Mouse (Mus musculus): ENCODE measurements around the gene Wipf2. TPM values are rescaled to one million over a fixed set of nuclear protein-coding genes. Genes with fewer than 3 reads are reported as not detected.
"Not testable (repeated sequence)": the region's sequence is repeated elsewhere in the genome, so short reads cannot be mapped to it uniquely, and the experiment has no call there.

Wipf2 gene
- total RNA-seq, 2 experiments from 2014 or later: 4.9 to 25.9 TPM

DNA sequence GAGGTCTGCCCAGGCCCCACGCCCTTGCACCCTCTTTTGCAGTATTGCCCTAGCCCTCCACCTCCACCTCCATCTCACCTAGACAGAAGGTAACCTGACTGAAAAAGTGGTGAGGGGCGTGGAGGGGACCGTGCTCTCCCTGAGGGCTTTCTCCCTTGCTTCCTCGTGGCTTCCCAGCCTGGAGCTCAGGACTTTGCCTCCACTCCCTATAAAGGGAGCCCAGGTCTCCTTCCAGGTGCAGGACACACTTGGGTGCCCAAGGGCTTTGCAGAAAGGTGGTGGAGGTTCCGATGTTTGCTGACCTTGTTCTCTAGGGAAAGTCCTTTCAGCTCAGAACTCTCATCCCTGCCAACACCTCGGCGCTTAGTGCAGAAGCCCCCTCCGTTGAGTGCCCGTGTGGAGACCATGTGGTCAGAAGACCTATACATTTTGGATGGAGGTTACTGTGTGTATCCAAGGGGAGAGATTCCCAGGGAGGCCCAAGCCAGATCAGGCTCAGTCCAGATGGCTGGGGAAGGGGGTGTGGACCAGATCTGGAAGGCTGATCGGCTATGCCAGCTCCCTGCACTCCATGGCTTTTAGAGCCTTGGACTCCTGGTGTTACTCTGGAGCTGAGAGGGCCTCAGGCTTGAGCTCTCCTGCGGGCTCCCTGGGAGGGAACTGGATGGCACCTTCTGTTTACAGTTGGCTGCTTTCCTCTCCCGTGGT is 64.9 kb downstream of the Wipf2 start:
- no peak for ATAC-seq (ENCODE audit: poor library complexity, severe bottlenecking)

DNA sequence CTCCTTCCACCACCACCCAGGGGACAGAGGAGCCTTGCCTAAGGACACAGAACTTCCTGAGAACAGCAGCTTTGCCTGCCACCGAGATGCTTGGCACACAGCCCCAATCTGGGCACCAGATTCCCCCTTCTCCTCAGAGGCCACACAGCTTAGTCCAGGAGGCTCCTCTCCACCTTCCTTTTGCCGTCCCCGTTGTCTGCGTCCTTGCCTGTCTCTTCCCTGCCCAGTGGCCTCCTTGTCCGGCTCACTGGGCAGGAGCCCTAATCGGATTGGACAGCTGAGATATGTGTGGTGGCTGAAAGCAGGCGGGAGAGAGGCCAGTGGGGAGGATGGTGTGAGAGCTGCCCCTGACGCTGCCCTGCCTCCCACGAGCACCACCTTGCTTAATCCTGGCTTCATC is 66.1 kb downstream of the Wipf2 start:
- no peak for ATAC-seq (ENCODE audit: poor library complexity, severe bottlenecking)

DNA sequence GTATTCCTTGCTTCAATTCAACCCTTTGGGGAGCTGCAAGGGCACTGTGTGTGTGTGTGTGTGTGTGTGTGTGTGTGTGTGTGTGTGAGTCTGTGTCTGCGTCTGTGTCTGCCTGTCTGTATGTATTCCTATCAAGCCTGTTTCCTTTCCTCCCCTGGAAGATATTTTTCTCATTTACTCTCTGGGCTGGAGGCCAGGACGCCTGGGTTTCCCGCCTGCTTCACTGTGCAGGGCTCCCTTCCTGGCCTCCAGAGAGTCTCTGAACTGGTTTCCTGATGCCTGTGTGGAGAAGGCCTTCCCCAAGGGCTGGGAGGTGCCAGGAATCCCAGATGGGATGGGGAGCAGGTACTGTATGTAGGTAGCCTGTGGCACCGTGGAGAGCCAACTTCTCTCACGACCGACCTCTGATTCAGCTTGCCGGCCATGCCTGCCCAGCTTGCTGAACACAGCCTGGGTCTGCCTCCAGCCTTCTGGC is 66.7 kb downstream of the Wipf2 start:
- ATAC-seq (ENCODE audit: poor library complexity, severe bottlenecking): no peak

DNA sequence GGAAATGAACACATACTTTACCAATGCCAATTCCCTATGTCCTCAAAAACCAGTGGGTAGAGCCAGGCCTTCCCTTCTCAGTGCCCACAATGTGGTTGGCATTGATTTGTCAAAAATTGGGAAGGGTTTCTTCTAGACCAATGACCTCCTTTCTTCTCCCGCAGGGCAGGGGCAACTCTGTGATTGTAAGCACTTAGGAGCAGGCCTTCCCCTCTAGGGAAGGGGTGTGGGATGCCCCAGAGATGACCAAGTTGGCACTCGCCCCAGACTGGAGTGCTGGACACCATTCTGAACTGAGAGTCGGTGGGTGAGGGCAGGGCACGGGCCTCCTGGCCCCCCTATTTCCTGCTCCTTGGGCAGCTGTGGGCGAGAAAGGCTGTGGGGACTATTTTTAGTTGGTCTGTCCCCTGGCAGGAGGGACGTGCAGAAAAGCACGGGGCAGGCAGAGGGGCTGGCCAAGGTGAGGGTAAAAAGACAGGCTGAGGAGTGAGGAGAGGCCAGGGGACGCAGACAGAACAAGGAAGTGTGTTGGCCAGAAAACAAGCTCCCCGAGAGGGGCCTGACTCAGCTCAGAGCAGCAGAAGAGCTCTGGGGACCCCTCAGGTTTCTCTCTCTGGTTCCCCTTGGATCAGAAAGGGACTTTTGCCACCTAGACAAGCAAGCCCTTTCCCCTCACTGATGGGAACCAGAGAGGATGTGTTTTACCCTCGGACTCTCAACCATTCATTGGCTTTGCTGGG is 67.5 kb downstream of the Wipf2 start:
- ATAC-seq (ENCODE audit: poor library complexity, severe bottlenecking): no peak

DNA sequence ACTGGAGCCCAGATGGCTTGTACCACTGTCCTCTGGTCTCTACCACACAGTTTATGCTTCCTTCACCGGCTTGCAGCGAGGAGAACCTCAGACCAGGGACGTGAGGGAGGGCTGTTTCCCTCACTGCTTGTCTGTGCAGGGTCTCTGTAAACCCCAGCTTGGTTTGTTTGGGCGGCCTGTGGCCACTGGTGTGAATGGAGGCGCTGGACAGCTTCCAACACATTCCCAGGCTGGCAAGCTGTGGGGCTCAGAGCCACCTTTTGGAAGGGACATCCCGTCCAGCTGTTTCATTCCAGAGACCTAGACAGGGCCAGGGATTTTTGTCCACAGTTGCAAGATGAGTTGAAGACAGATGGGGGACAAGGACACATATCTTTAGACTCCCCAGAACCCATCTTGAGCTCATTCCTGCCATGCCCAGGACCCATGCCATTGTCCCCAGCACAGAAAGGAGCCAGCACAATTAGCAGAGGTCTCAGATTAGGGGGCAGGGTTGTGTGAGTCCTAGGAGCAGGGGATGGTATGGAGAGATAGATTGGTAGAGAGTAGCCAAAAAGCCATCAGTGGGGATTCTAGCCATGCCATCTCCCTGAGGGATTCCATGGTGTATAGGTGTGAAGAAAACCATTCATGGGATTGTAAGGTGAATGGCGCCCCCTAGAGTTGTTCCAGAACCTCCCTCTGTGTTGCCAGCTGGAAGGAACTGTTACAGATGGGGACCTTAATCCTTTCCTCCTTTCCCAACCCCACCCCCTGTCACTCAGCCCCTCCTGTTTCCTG is 68.3 kb downstream of the Wipf2 start:
- no peak for ATAC-seq (ENCODE audit: poor library complexity, severe bottlenecking)

DNA sequence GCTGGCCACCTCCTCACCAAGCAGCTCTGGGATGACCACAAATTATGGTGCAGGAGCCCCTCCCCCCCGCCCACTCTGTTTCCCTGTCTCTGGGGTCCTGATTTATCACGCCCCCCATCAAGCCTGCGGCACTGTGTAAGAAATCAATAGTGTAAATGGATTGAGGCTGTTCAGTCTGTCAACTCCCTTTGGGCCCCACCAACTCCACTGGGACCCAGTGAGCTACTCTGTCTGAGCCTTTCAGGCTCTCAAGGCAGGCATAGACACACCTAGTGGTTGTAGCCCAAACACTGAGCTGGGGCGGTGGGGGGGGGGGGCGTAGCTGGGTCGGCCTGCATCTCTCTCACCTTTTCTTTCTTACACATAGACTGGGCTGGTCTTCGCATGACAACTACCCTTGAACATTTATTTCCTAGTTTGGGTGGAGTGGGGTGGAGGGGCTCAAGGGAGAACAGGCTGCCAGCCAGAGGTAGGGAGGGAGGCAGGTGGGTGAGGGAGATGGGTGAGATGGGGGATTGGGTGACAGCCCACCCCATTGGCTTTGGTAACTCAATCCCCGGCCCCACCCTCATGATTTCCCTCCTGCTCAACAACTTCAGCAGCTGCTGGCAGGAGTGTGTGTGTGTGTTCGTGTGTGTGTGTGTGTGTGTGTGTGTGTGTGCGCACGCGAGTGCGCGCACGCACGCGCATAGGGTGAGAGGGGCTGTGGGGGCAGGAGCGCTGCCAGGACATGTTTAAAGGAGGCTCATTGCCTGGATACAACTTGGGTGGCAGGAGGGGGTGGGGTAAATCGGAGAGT is 69.1 kb downstream of the Wipf2 start:
- no peak for ATAC-seq (ENCODE audit: poor library complexity, severe bottlenecking)

DNA sequence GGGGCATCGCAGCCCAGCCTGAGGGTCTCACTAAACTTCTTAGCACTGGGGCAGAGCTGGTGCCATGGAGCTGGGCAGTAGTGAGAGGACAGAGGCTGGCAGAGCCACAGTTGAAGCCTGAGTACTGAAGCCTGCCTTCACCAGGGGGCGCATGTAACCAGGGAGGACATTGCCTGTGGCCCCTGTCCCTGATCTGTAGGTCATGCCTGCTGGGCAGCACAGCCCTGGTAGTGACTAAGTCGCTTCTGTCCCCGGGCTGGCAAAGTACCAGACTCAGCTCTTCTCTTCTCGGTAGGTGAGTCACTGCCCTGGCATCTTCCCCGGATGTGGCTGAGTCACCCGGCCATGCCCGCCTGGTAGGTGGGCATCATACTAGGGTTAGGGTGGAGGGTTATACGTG is 69.7 kb downstream of the Wipf2 start:
- peak; percentile 65 for ATAC-seq (ENCODE audit: poor library complexity, severe bottlenecking)

DNA sequence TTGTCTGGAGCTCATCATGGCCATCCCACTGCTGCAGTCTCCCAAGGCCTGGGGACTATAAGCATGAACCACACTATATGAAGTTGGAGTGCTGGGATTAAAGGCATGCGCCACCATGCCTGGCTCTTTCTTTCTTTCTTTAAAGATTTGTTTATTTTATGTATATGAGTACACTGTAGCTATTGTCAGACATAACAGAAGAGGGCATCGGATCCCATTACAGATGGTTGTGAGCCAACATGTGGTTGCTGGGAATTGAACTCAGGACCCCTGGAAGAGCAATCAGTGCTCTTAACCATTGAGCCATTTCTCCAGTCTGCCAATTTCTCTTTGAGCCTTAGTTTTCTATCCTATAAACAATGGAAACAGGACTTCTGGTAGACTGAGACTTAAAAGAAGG is 70.4 kb downstream of the Wipf2 start:
- not testable (repeated sequence) for ATAC-seq (ENCODE audit: poor library complexity, severe bottlenecking)

DNA sequence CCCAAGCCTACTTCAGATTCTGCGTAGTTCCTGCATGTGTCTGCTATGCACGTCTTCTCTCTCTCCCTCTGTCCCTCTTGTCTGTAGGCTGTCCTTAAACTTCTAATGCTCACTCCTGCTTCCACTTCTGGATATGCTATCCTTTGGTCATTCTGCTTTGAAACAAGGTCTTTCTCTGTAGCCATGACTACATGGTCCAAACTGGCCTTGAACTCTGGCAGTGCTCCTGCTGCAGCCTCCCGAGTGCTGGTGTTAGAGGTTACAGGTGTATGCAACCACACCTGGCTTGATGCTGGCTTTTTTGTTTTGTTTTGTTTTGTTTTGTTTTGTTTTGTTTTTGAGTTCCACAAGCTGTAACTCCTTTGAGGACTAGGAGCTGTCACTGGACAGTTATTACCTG is 70.9 kb downstream of the Wipf2 start:
- ATAC-seq (ENCODE audit: poor library complexity, severe bottlenecking): no peak

DNA sequence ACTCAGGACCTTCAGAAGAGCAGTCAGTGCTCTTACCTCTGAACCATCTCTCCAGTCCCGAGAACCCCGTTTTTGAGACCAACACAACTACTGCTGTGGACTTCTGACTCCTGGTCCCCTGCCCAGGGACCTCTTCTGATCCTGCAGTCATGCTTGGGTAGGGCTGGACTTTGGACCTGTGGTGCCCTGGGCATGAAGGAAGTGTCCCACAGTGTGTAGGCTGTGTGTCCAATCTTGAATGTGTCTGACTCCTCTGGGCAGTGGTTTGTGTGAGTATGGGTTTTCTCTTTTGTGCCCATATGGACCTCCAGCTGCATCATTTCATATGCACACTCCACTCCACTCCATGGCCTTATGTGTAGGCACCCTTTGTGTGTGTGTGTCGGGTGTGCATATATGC is 71.7 kb downstream of the Wipf2 start:
- no peak for ATAC-seq (ENCODE audit: poor library complexity, severe bottlenecking)

DNA sequence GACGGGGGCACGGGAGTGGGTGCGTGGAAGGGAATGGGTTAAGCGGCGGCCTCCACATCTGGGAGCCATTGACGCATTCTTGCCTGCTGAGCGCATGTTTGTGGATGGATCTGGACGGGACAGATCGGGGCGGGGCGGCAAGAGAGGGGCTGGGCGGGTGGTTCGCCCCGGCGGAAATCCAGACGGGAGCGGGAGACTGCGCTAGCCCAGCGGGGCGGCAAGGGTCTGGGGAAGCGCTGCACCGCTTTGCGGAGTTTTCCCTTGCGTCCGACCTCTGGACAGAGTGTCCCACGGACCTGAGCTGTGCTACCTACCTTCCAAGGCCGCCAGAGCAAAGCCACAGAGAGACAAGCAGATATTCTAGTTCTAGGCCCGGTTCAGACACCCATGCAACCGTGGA is 72.7 kb downstream of the Wipf2 start:
- no peak for ATAC-seq (ENCODE audit: poor library complexity, severe bottlenecking)

DNA sequence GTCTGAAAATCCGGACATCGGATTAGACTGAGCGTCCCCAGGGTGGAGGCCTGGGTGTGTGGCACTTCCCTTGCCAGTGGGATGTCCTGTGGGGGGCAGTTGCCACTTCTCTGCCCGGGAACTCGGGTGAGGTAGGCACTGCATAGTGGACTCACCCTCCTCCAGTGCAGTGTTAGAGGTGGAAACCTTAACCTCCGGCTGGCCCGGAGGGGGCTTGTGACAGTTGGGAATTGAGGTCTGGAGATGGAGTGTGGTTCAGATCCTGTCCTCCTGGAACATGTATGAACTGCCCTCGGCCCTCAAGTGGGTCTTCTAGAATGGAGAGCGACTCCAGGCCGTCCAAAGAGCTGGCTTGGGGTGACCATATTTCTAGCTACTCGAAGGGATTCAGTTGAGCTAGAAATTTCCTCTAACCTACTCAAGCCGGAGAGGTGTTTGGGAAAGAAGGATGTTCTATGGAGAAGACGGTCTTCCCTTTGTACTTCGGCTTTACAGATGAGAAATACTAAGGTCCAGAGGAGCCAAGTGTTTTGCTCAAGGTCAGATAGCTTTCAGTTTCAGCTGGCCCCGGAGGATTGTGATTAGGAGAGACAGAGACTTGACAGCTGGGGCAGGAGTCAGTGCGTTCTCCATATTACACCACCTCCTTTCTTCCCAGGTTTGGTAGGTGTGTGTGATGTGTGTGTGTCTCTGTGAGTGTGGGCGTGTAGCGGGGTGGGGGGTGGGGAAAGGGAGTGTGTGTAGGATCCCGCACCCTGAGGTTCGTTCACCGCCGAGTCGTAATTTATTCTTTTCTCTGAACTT is 73.4 kb downstream of the Wipf2 start:
- no peak for ATAC-seq (ENCODE audit: poor library complexity, severe bottlenecking)

DNA sequence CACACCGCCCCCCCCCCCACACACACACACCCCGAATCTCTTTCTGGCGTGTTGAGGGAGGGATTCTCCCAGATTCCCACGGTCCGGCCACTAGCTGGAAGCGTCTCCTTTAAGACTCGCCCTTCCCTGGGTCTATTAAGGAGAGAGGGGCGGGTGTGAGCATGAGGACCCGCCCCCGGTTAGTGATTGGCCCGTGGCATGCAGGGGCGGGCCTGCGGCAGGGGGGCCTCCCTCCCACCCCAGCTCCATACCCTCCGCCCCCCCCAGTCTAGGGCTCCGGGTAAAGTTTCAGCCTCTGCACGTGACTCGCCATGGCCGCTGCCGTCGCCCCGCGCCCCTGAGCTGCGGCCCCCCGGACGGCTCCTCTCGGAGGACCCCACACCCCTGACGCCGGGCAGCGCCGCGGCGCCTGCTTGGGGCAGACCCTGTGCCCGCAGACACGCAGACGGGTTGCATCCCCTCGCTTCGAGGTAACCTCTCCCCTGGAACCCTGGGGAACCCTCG is 74.0 kb downstream of the Wipf2 start:
- ATAC-seq (ENCODE audit: poor library complexity, severe bottlenecking): peak; percentile 63

DNA sequence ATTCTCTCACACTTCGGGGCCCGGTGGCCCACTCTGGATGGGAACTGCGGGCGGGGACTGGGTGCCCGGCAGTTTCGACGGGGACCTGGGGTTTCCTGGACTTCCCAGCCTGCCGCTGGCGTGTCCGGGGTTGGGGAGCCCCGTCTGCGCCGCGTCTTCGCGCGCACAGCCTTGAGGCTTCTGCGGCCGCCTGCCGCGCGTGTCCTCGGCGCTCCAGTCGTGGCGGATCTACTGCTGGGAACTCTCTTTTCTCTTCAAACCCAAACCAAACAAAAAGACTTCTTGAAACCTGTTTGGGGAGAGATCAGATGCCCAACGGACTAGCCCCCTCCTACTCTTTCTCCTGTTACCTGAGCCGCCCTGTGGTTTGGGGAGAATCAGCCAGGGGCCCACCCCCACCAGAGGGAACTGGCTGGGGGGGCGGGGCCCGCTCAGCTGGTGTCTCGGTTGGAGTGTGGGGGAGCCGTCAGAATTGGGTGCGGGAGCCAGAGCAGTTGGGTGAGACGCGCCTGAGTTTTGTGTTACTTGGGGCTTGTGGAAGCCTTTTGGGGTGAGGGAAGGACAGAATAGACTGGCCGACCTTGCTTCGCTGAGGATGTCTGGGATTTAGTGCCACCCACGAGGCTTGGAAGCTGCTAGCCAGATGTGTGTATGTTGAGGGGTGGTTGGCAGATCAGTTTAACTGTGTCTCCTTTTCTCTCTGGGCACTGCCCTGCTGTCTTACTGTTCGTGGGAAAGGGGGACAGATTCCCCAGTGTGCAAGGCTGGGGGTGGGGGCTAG is 74.7 kb downstream of the Wipf2 start:
- no peak for ATAC-seq (ENCODE audit: poor library complexity, severe bottlenecking)

DNA sequence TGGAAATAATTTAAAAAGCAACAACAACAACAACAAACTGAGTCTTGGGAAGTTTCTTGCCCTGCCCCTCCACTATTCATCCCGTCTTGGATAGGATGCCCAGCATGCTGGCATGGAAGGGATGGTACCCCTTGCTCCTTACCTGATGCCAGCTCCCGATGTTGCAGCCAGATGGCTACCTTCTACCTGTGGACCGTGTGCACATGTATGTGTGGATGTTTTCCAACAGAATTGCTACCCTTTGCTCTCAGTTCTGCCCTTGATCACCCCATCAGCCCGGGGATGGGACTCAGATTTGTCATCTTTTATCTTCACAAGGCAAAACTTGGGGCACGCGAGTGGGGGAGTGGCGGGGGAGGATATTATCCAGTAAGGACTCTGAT is 75.3 kb downstream of the Wipf2 start:
- ATAC-seq (ENCODE audit: poor library complexity, severe bottlenecking): no peak

DNA sequence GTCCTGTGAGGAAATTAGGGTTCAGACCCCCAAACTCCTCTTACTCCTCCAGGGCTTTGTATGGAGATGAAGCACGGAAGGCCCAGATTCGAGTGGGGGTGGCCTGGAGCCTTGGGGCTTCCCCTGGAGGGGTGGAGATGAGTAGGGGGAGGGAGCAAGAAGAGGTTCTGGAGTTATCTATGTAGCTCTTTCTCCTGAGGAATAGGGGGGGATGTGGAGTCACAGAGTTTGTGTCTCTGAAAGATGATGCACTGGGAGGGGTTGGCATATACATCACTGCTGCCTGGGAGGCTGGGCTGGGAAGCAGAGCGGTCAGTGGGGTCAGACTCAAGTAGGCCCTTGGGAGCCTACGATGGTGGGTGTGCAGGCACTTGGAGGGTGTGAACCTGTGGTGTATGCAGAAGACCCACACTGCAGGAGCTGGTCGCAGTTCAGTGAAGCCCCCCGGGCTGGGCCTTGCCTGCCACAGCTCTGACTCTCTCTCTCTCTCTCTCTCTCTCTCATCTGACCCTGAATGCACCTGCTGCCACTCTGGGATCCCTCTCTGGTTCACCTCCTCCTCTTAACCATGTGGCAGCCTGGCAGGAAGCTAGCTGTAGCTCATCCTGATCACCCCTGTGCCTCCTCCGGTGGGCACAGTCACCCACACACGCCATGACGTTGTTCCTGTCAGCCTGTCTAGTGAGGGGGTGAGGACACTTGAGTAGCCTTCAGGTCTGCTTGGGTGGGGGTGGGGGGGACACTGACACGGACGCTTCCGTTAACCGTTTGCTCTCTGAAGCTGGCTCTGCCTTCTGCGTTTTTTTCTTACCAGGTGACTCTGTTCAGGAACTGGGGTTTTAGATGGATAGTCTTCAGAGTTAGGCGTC is 75.9 kb downstream of the Wipf2 start:
- ATAC-seq (ENCODE audit: poor library complexity, severe bottlenecking): no peak

DNA sequence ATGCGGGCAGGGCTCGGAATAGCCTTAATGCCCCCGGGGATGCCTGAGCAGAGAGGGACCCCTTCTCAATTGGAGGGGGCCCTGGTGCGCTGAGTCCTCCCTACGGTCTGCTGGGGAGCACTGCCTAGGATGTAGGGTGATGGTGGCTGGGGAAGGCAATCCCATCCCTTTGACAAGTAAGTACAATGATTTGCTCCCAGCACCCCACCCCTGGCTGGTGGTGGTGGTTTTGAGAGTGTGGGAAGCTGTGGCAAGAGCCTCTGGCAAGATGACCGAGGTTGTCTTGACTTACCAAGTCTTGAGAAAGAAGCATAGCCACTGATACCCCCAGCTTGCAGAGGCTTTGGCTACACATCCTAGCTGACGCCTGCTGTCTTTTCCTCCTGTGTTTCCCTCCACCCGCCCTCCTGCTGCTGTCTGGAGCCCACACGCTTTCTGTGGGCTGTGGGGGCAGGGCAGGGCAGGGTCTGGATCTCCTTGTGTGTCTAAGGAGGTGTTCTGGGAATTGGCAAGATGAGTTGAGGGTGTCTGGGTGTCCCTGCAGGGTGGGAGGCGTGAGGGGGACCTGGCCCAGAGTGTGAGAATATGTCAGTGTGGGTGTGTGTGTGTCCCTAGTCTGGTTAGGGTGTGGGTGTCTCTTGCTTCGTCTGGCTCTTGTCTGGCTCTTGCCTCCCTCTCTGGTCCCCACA is 76.7 kb downstream of the Wipf2 start:
- ATAC-seq (ENCODE audit: poor library complexity, severe bottlenecking): no peak

DNA sequence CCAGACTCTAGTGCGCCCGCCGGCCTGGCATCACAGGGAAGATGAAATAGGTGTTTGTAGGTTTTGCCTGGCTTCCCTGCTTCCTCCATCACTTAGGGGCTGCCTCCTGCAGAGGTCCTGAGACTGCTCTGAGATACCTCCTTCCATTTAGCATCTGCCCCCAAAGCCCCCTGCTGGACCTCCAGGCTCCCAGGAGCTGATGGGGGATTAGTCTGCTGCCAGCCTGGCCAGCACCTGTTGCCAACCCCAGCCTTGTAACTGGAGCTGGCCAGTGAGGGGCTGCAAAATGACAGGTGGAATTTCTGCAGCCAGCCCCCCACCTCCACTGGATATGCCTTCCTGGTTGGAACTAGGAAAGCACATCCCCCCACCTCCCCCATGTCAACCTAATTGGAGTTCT is 77.3 kb downstream of the Wipf2 start:
- ATAC-seq (ENCODE audit: poor library complexity, severe bottlenecking): no peak

Data from megakaryocyte, adult 5-6 weeks (primary cell).